Mouse (Mus musculus) cerebellum, postnatal 10 days (tissue): ENCODE measurements around the gene A830005F24Rik.
"Not testable (repeated sequence)": the region's sequence is repeated elsewhere in the genome, so short reads cannot be mapped to it uniquely, and the experiment has no call there.

Experiments used
- DNase-seq, 2 experiments: peaks; one replicate each; pipeline ENCODE4 v3.0.0; 2021; ENCODE audit warnings: mixed read lengths in 2 of 2

Gene A830005F24Rik

GRCm38 (mm10) chr13:48513003-48513929, at the start of gene A830005F24Rik, which contains the start of gene Zfp169:
TSS of gene A830005F24Rik (plus strand) at chr13:48513570.
TSS of gene Zfp169 (minus strand) at chr13:48513451.
- peak; percentile 94 to 95 for DNase-seq

- peak; percentile 82 to 88 for DNase-seq
These were observed 49.2 kb upstream of the A830005F24Rik start for GRCm38 (mm10) chr13:48464170-48464569.

GRCm38 (mm10) chr13:48466186-48466585, 47.2 kb upstream of the A830005F24Rik start:
- DNase-seq: no peak

GRCm38 (mm10) chr13:48468656-48469180, 44.7 kb upstream of the A830005F24Rik start:
- DNase-seq: no peak

GRCm38 (mm10) chr13:48483606-48484005, 29.8 kb upstream of the A830005F24Rik start:
- DNase-seq: no peak

- DNase-seq: no peak
These were observed 22.8 kb upstream of the A830005F24Rik start for GRCm38 (mm10) chr13:48490396-48491182.

- no peak for DNase-seq
These were observed 20.2 kb upstream of the A830005F24Rik start for GRCm38 (mm10) chr13:48493183-48493582.

- peak; percentile 85 to 90 for DNase-seq
These were observed 15.6 kb upstream of the A830005F24Rik start for GRCm38 (mm10) chr13:48497693-48498221.

- DNase-seq: peak in 1 of 2 experiments; percentile 23
These were observed 14.7 kb upstream of the A830005F24Rik start for GRCm38 (mm10) chr13:48498676-48499075.

GRCm38 (mm10) chr13:48502422-48502821, 10.9 kb upstream of the A830005F24Rik start:
- DNase-seq: no peak

GRCm38 (mm10) chr13:48508661-48509060, 4.7 kb upstream of the A830005F24Rik start:
- no peak for DNase-seq

- no peak for DNase-seq
These were observed 2.5 kb downstream of the A830005F24Rik start for GRCm38 (mm10) chr13:48515861-48516260.

GRCm38 (mm10) chr13:48519122-48519521, 5.8 kb downstream of the A830005F24Rik start:
- not testable (repeated sequence) for DNase-seq

- DNase-seq: no peak
These were observed 12.4 kb downstream of the A830005F24Rik start for GRCm38 (mm10) chr13:48525745-48526144.

GRCm38 (mm10) chr13:48528123-48528871, 14.9 kb downstream of the A830005F24Rik start:
- peak; percentile 76 to 86 for DNase-seq

- DNase-seq: no peak
These were observed 15.7 kb downstream of the A830005F24Rik start for GRCm38 (mm10) chr13:48529028-48529427.

- peak; percentile 54 to 69 for DNase-seq
These were observed 17.3 kb downstream of the A830005F24Rik start for GRCm38 (mm10) chr13:48530685-48531084.

GRCm38 (mm10) chr13:48531448-48531847, 18.1 kb downstream of the A830005F24Rik start:
- no peak for DNase-seq

GRCm38 (mm10) chr13:48533441-48533840, 20.1 kb downstream of the A830005F24Rik start:
- DNase-seq: no peak

GRCm38 (mm10) chr13:48540488-48540887, 27.1 kb downstream of the A830005F24Rik start:
- no peak for DNase-seq

- no peak for DNase-seq
These were observed 31.0 kb downstream of the A830005F24Rik start for GRCm38 (mm10) chr13:48544391-48544790.

GRCm38 (mm10) chr13:48544867-48545266, 31.5 kb downstream of the A830005F24Rik start:
- DNase-seq: no peak
